Mouse (Mus musculus) CD4-positive, CD25-positive, alpha-beta regulatory T cell, adult 4 months (primary cell): ENCODE measurements around the gene Ppp3ca. TPM values are rescaled to one million over a fixed set of nuclear protein-coding genes. Genes with fewer than 3 reads are reported as not detected.

Experiments used
- ATAC-seq: one replicate; pipeline ENCODE4 v1.8.0; 2017
- polyA plus RNA-seq, 2 experiments: library from polyadenylated mRNA; unstranded; fragments of 100-300 nt; shearing (Covaris generic); gene quantifications; one replicate each; pipeline ENCODE4 v1.2.1; 2017

The Ppp3ca gene
- polyA plus RNA-seq = 10 to 100 TPM; 17.9 to 31.8 TPM

- peak; percentile 9 for ATAC-seq
Measured at GRCm38 (mm10) chr3:136670110-136670359, at the start of gene Ppp3ca. Gene Ppp3ca (plus strand): TSS chr3:136670124.

GRCm38 (mm10) chr3:136640544-136641230, 29.2 kb upstream of the Ppp3ca start:
- no peak for ATAC-seq

DNA sequence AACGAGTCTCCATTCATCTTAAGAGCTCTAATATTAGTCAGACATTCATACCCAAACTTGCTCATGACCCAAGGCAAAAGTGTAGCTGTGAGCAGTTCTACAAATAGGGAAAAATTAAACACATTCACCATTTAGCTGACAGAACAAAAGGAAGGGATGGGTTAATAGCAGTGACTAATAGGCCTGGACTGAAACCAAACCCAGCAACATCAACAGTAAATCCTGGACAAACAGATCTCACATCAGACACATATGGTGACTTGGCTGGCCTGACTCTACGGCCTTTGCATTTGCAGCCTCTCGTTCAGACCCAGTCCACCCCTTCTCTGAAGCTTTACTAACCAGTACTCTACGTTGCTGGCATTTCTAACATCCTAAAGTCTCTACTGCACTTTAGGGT, 19.0 kb upstream of the Ppp3ca start:
- ATAC-seq = no peak

GRCm38 (mm10) chr3:136651496-136651895, 18.4 kb upstream of the Ppp3ca start:
- ATAC-seq = no peak

DNA sequence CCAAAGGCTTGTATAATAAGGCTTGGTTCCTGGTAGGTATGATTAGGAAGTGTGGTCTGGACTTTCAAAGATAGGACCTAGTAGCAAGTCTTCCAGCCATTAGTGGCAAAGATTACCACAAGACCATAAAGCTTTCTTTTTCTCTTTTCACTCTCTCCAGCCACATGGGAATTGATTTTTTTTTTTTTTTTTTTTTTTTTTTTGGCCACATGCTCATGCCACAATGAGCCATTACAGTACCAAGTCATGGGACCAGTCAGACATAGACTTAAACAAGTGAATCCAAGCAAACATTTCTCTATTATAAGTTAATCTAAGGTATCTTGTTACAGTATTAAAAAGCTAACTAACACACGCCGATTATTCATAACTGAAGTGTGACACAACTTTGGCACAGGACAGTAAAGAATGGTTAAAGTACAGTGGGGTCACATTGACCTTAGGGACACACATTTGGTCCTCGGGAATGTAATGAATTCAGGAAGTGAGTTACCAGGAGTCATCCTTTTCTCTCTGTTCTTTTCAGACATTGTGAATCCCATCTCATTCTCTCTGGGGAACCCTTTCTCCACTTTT, 13.4 kb upstream of the Ppp3ca start:
- no peak for ATAC-seq

DNA sequence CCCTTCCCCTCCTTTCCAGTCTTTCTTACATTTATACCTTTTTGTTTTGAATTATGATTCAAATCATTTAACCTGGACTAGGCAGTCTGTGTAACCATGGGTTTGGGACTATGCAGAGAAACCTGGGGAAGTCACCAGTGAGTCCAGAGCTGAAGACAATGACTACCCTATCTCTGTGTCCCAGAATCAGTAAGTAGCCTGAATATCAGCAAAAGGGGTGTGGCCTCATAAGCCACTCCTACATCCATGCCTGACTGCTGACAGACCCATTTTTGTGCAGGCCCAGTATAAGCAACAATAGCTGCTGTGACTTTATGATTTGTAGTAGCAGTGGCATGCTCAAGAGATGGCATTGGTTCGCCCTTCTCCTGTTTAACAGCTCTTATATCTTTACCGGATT, 11.2 kb upstream of the Ppp3ca start:
- ATAC-seq = no peak

DNA sequence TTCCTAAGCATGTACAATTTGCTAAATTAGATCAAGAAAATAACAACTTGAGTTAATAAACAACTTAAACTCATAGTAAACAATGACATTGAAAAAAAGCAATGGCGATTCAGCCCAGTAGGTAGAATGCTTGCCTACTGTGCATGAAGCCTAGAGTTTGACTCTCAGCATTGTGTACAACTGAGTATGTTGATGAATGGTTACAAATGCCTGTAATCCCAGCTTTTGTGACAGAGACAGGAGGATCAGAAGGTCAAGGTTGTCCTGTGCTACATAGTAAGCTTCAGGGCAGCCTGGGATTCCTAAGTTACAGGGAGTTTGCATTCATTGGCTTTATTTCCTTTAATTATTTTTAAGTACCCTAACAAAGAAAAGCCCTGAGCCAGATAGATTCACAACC, 4.8 kb upstream of the Ppp3ca start:
- no peak for ATAC-seq

- ATAC-seq = no peak
Measured at GRCm38 (mm10) chr3:136668072-136668471, 1.9 kb upstream of the Ppp3ca start.

DNA sequence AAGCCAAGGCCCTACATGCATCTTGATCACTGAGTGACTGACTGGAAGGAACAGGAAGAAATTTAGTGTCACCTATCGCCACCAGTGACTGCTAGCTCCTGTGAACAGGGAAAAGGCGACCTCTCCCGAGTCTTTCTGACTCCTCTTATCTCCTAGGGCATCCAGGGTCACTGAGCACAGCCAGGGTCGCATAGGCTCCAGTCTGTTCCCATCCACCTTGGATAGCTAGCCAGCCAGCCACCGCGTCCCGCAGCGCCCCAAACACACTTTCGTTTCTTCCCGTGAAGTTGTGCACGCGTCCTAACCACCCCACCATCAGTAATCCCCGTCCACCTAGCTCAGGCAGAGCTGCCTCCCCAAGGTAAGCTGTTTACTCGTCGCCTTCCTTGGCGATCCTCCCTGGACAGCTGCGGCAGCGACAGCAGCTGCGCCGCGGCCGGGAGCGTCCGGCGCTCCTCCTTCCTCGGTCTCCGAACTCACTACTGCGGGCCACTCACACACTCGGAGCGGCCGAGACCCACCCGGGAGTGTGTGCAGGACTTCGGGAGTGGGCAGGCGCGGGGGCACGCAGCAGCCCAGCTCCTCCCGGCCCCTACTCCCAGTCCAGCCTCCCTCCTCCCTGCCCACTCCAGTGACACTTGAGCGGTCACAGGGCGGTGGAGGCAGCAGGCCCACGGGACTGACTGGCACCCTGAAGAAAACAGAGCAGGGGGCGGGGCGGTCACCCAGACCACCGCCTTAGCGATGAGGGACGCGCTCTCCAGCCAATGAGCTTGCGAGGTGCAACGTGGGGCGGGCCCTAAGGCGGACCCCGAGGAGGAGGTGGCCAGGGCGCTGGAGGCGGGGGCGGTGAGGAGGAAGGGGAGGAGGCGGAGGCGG, 454 bp upstream of the Ppp3ca start:
- ATAC-seq = peak; percentile 89

- ATAC-seq = peak; percentile 6
Measured at GRCm38 (mm10) chr3:136670360-136671131, 622 bp downstream of the Ppp3ca start.

GRCm38 (mm10) chr3:136671161-136671939, 1.4 kb downstream of the Ppp3ca start:
- peak; percentile 12 for ATAC-seq

- ATAC-seq = no peak
Measured at GRCm38 (mm10) chr3:136671940-136672278, 2.0 kb downstream of the Ppp3ca start.

DNA sequence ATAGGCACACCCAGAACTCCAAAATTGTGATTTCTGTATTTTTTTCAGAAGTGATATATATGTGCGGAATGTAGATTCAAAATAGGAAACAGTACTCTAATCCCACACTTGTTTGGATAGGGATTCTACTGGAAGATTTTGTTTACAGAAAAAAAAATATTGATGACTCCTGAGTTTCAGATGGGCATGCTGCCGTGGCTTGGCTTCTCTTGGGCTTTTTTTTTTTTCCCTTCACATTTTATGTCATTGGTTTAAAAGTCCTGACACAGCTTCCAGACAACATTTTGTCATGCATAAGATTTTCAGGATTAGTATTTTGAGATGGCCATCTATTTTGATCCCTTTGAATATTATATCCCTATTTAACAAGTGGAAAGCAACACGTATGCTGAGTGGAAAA, 2.9 kb downstream of the Ppp3ca start:
- ATAC-seq = no peak

DNA sequence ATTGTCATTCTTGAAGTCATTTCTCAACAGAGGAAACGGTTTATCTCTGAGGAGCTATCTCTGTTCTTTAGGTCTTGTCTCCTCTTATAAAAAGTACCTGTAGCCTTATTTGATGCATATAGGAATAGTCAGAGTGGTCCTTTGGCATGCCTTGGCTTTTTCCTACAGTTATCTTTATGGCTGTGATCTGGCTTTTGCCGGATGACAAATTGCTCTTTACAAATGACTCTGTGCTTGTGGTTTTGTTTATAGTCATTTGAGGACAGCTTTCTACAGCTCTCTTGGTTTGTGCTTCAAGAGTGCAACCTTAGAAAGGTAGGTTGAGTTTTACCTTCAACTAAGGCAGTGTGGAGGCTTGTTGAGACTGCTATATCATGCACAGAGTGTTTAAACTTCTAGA, 3.4 kb downstream of the Ppp3ca start:
- no peak for ATAC-seq

DNA sequence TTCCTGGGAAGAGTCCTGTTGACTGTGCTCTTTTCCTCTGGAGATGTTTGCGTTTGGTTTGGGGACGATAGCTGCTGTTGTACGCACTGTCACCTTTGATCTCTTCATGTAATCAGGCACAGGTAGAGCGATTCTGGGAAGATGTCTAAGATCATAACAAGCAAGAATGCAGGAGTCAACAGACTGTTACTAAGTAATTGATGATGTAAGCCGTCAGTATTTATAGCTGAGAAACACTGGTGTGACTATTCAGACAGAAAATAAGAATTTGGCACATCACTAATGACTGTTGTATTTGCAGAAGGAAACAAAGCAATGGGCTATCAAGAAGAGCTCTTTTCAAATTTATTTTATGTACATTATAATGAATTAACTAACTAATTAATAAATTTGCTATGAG, 4.6 kb downstream of the Ppp3ca start:
- ATAC-seq = no peak

GRCm38 (mm10) chr3:136676991-136677390, 7.1 kb downstream of the Ppp3ca start:
- no peak for ATAC-seq

DNA sequence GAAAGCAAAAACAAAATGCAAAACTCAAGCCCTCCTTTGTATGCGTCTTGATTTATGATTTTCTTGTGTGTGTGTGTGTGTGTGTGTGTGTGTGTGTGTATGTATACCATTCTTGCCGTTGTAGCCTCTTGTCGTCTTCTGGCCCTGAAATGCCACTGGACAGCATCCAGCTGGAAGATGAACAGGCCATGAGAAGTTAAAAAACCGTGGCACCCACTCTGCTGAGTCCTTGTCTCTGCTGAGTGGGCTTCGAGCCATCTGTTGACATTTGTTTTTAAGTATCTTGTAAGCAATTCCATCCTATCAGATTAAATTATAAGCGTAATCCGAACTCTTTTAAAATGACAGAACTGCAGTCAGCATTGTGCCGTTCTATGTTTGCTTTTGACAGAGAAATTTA, 8.5 kb downstream of the Ppp3ca start:
- ATAC-seq = no peak

- no peak for ATAC-seq
Measured at GRCm38 (mm10) chr3:136679903-136680491, 10.1 kb downstream of the Ppp3ca start.

DNA sequence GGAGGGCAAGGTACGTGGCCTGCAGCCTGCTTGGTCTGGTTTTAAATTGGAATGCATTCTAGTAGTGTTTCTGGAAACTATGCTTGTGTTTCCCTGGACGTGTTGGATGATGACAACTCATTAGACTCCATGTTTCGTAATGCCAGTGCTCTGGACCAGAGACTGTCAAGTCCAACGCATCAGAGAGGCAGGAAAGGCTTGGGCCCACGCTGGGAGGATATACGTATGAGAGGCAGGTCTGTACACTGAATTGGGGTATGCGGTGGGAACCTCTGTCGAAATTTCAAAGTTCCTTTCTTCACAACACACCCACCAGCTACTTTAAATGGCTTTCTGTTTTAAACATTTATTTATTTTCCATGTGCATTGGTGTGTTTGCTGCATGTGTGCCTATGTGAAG, 12.3 kb downstream of the Ppp3ca start:
- ATAC-seq = no peak

GRCm38 (mm10) chr3:136684191-136684958, 14.5 kb downstream of the Ppp3ca start:
- ATAC-seq = no peak

DNA sequence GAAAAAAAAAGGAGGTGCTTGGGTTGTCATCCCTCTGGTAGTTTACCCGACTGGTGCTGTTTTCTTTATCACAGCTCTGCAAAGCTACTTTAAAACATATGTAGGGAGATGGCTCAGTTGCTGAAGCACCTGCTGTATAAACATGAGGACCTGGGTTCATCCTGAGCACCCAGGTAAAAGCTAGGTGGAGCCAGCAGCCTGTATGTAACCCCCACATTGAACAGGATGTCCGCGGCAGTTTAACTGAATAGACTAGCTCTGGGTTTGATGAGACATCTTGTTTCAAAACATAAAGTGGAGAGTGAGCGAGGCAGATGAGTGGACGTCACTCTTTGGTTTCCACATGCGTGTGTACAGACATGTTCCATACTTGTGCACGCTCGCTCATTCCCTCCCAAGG, 16.5 kb downstream of the Ppp3ca start:
- ATAC-seq = peak; percentile 22
